Mouse (Mus musculus): ENCODE measurements around the gene Spag9.

Spag9 gene

DNA sequence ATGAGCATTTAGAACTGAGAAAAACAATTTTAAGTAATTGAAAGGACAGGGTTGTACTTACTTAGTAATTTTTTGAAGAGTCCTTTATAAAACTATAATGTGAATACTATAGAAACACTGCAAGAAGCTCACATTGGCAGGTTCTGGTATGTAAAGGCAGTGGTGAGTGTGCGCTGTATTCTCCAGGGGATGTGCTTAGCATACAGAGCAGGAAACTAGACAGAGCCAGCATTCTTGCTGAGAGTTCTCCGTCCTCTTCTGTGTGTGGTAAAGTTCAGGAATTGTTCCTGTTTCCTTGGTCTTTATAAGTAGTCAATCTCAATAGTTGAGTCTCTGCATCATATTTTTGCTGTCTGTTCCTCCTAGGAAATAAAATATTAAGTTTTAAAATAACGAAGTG is 59.0 kb downstream of the Spag9 start:
- no peak for DNase-seq

DNA sequence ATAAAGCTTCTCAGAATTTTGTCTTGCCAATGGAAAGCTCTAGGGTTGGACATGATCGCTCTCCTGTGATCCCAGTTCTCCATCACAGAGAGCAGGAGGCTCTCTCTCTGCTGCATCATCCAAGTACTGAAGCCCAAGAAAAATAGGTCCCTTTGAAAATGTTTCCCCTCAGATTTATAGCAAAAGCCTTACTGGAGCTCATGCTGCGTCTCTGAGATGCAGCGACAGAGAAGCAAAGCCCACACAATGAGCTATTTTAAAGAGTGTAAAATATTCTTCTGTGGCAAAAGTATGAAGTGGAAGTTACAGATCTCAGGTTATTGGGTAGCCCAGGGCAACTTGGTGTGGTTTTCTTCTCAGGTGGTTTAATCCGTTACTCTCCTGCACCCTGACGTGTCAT is 68.0 kb downstream of the Spag9 start:
- DNase-seq, result no peak

DNA sequence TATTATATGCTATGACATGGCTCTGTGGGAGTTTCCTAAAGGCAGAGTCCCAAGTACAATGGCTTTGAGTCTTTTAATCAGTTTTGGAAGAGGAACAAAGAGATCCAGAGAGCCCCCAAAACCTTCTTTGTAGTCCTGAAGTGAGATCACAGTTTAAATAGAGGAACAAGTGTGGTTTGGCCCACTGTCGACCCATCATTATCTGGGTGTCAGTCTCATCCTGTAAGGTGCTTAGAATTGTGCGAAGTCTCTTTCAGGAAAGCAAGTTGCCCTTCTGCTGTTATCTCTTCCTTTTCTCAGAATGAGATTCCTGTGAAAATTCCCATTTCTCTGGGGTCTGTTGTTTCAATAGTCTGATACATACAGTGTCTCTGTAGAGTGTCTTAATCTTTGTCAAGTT is 74.6 kb downstream of the Spag9 start:
- DNase-seq, result no peak

GRCm38 (mm10) chr11:94073283-94073682 is 77.4 kb downstream of the Spag9 start:
- peak; percentile 17 to 38 for DNase-seq

DNA sequence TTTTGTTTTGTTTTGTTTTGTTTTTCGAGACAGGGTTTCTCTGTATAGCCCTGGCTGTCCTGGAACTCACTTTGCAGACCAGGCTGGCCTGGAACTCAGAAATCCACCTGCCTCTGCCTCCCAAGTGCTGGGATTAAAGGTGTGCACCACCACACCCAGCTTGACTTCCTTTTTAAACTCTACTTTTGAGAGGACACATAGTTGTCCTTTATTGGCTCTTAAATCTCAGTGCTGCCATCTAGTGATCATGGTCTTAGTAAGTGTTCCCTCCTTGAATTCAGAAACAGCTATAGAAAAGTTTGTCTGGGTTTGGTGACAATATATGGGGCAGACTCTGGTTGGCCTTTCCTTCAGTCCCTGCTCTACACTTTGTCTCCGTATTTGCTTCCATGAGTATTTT is 91.1 kb downstream of the Spag9 start:
- peak; percentile 56 to 58 for DNase-seq

DNA sequence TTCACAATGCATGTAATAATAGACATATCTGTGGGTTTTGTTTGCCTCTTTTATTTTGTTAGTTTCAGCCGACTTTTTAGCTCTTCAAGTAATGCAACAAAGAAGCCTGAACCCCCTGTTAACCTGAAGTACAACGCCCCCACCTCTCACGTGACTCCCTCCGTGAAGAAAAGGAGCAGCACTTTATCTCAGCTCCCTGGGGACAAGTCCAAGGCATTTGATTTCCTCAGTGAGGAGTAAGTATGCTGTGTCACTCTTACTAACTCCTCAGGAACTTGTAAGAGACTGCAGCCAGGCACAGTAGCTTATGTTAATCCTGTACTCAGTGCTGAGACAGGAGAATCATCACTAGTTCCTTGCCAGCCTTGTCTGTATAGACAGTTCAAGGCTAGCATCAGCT is 94.6 kb downstream of the Spag9 start:
- no peak for DNase-seq

DNA sequence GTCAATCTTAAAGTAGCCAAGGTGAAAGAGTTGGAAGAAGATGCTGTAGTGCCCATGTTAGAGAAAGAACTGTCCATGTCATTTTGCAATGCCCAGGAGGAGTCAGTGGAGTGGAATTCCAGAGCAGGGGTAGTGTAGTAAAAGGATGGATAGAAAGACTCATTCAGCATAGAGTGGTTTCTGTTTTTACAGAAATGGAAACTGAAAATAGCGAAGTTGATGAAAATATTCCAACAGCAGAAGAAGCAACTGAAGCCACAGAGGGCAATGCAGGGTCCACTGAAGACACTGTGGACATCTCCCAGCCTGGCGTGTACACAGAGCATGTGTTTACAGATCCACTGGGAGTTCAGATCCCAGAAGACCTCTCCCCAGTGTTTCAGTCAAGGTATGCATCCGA is 101.6 kb downstream of the Spag9 start:
- DNase-seq, result no peak

DNA sequence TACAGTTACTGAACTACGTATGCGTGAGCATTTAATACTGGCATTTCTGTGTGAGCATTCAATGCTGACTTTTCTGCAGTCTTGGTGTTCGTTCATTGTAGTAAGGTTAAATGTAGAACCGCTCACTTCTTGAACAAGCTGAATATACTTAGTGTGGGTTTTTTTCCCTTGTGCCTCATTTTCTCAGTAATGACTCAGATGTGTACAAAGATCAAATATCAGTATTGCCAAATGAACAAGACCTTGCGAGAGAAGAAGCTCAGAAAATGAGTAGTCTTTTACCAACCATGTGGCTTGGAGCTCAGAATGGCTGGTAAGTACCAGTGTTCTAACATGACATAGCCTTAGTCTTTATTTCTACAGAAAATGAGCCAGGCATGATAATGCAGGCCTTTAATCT is 102.9 kb downstream of the Spag9 start:
- no peak for DNase-seq

- no peak for DNase-seq
Measured at GRCm38 (mm10) chr11:94113795-94114194, 117.9 kb downstream of the Spag9 start.

- no peak for DNase-seq
Measured at GRCm38 (mm10) chr11:94115408-94115807, 119.5 kb downstream of the Spag9 start.

DNA sequence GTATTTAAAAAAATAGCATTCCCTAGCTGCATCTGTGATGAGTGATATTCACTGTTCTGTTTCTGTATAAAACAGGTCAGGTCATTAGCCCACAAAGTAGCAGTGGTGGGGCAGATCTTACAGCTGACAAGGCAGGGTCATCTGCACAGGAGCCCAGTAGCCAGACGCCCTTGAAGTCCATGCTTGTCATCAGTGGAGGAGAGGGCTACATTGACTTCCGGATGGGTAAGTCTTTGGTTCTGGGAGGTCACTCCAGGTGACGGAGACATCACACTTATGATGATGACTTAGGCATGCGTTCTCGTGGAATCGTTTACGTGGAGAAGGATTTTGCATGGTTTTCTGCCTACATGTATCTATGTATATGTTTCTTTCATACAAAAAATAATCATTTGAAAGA is 120.8 kb downstream of the Spag9 start:
- no peak for DNase-seq

DNA sequence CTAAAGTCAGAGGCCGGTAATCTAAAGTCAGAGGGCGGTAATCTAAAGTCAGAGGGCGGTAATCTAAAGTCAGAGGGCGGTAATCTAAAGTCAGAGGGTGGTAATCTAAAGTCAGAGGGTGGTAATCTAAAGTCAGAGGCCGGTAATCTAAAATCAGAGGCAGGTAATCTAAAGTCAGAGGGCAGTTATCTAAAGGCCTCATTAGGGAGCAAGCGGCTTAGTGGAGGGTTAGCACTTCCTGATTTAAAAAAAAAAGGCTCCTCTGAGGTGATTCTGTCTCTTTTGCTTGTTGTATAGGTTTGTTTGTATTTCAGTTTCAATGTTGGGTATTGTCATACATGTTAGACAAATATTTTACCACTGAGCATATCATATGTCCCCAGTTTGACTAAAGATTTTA is 121.9 kb downstream of the Spag9 start:
- DNase-seq, result no peak

DNA sequence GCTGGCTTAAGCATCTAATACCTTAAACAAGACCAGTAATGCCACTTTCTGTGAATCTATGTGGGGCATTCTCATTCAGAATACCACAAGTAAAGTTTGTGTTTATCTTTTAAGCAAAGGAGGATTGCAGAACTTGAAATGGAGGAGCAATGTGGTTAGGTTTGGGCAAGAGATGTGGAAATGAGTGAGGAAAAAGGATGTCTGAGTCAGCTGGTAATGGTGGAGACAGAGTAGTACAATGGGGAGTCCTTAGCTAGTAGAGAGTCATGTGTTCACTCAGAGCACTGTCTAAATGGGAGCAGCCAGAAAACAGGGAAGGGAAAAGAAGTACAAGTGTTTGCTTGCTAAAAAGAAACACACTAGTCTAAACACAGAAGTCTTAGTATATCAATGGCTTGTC is 122.7 kb downstream of the Spag9 start:
- no peak for DNase-seq

DNA sequence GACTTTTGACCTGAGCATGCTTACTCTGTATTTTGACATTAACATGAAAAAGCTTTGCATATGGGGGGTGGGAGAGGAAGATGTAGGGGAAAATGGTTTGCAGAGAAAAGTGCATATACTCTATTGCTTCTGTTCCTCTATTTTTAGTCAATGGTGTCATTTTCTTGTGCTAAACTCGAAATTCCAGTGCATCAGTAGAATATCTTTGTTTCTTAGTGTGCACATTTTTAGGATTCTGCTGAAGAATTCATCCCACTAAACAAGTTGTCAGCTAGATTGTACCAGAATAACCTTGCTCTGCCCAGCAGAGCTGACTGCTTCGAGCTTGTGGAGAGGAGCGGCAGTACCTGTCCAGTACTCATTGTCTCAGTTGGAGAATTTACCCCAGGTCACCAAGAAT is 124.8 kb downstream of the Spag9 start:
- no peak for DNase-seq

GRCm38 (mm10) chr11:94121501-94121900 is 125.6 kb downstream of the Spag9 start:
- DNase-seq, result no peak

DNA sequence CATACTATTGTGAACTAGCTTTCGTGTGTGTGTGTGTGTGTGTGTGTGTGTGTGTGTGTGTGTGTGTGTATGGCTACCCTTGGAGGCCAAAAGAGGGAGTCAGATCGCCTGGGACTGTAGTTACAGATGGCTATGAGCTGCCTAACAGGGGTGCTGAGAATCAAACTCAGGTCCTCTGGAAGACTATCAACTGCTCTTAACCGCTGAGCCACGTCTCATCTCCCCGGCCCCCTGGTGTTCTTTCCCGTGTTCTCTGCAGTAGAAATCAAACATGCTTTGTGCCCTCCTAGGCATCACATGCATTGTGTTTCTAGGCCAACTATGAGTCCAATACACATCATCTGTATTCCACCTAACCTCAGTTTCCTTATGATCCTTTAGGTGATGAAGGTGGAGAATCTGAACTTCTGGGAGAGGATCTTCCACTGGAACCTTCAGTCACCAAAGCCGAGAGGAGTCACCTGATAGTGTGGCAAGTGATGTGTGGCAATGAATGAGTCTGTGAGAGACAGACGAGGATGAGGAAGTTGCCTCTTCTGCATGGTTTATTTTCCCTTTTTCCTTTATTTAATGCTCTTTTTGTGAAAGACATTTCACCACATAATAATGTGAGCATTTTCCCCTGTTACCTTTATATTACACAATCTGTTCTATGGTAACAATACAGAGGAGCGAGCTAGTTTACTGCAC is 126.6 kb downstream of the Spag9 start:
- no peak for DNase-seq

DNA sequence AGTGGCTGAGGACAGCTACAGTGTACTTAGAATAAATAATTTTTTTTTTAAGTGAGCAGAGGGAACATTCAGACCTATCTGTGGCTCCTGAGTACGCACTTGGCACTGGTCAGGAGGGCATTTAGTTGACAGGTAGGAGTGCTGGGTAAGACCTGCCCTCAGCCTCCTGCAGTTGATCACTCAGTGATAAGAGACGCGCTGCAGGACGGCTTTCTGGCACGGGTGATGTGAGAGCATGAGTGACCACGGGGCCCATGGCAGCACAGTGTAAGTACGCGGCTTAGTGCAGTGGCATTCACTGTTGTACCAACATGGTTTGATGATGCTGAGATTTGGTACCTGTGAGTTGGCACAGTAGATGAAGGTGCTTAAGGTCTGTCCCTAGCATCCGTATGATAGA is 130.8 kb downstream of the Spag9 start:
- no peak for DNase-seq

- DNase-seq, result peak; percentile 81 to 89
Measured at GRCm38 (mm10) chr11:94127966-94128365, 132.1 kb downstream of the Spag9 start.

GRCm38 (mm10) chr11:94128506-94128905 is 132.6 kb downstream of the Spag9 start:
- no peak for DNase-seq

- DNase-seq, result peak; percentile 67 to 69
Measured at GRCm38 (mm10) chr11:94129261-94130059, 133.6 kb downstream of the Spag9 start.

GRCm38 (mm10) chr11:94130118-94131095 is 134.5 kb downstream of the Spag9 start:
- no peak for DNase-seq

DNA sequence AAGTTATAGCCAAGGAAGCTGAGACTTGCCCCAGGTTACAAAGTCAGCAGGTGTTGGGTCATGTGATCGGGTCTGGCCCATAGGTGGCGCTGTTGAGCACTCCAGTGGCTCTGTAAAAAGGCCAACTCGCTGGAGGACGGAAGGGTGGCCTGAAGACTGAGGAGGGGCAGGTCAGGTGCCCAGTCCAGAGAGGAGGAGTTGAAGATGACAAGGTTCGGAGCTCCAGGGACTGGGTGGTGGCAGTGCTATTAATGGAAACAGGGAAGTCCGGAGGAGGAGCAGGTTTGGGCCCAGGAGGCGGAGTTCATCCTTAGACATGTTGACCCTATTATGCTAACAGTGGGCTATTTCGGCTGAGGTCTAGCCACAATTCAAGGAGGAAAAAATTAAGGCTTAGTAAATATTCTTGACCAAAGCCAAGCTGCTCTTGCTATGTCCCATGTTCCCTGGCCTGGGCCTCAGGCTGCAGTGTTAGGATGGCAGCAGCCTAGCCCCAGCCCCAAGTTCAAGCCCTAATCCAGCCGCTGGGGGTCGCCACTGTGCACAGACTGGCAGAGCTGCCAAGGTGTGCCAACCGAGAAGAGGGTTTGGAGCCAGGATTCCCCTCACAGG is 137.6 kb downstream of the Spag9 start:
- peak; percentile 93 for DNase-seq

All from B cell, adult 2 months (primary cell).